Mouse (Mus musculus) G1E (cell line): ENCODE data around the gene Acvr1c. TPM values are rescaled to one million over a fixed set of nuclear protein-coding genes. Genes with fewer than 3 reads are reported as not detected.

ENCODE experiments used
- ATAC-seq: 2 replicates; pipeline ENCODE4 v1.8.0; 2016; ENCODE audit warnings: mild to moderate bottlenecking; ENCODE audit not compliant: insufficient number of reproducible peaks, poor library complexity, low FRiP score, severe bottlenecking; ENCODE audit errors: extremely low read depth
- DNase-seq: peaks from one replicate; pipeline ENCODE4 v3.0.0; 2012; ENCODE audit warnings: low spot score
- H3K27me3 ChIP-seq: 2 replicates; pipeline ENCODE4 v1.6.1; 2012; ENCODE audit warnings: mild to moderate bottlenecking, low read length, inconsistent platforms; ENCODE audit not compliant: insufficient read depth
- H3K36me3 ChIP-seq: replicated peaks from 2 replicates; pipeline ENCODE3; 2012; ENCODE audit warnings: mild to moderate bottlenecking, inconsistent platforms
- H3K4me1 ChIP-seq: 2 replicates; pipeline ENCODE4 v1.6.1; 2012; ENCODE audit warnings: low read depth, low read length, inconsistent platforms, mixed read lengths; ENCODE audit not compliant: insufficient read depth
- H3K4me3 ChIP-seq: 2 replicates; pipeline ENCODE4 v1.5.1; 2012; ENCODE audit warnings: low read depth, mild to moderate bottlenecking, inconsistent platforms, low read length, moderate library complexity, mixed read lengths
- H3K9me3 ChIP-seq: replicated peaks from 2 replicates; pipeline ENCODE4 v1.6.1; 2012; ENCODE audit warnings: inconsistent platforms
- CTCF ChIP-seq: IDR thresholded peaks from 2 replicates; pipeline ENCODE4 v1.5.1; 2012; ENCODE audit warnings: low read depth, low read length, inconsistent platforms, mixed read lengths
- GATA1 ChIP-seq: IDR thresholded peaks from 2 replicates; pipeline ENCODE4 v1.6.1; 2012; ENCODE audit warnings: borderline replicate concordance, low read length, inconsistent platforms, mixed read lengths
- GATA2 ChIP-seq: IDR thresholded peaks from 2 replicates; pipeline ENCODE4 v1.6.1; 2012; ENCODE audit warnings: low read depth, low read length, inconsistent platforms, borderline replicate concordance
- POLR2AphosphoS5 ChIP-seq: IDR thresholded peaks from 2 replicates; pipeline ENCODE4 v1.6.1; 2012; ENCODE audit warnings: low read depth, low read length, inconsistent platforms; ENCODE audit not compliant: insufficient replicate concordance
- TAL1 ChIP-seq: conservative IDR thresholded peaks from 2 replicates; pipeline ENCODE4 v1.6.1; 2012; ENCODE audit warnings: low read depth, low read length, inconsistent platforms, mixed read lengths
- polyA plus RNA-seq: library from polyadenylated mRNA; stranded (reverse); fragments of >175 nt; gene quantifications from 2 replicates; pipeline ENCODE4 v1.2.3, GENCODE M21; 2012
- total RNA-seq, 2 experiments: library from RNA; stranded (forward) in 1 of 2; stranded (reverse) in 1 of 2; fragments of 200-1000 nt in 1 of 2; fragments of >200 nt in 1 of 2; fragmentation: Nextera tagmentation in 1 of 2; gene quantifications; 2 replicates each; pipeline ENCODE4 v1.2.3; 2014 to 2017

The Acvr1c gene
- total and polyA plus RNA-seq, 3 experiments, result 0.05 TPM; not detected in 2

- H3K27me3 ChIP-seq, result no peaks in the 10 kb centered on the region
- peaks cover 8% of the 10 kb centered on the region; the same call in 1 of the 2 replicates for H3K9me3 ChIP-seq
- DNase-seq (no peak), ATAC-seq (no peak)
- no peaks in the 10 kb centered on the region for H3K4me1 ChIP-seq
- TF ChIP-seq GATA2 (no peak), CTCF (no peak), TAL1 (no peak), POLR2AphosphoS5 (no peak), GATA1 (no peak)
- H3K36me3 ChIP-seq, result no peaks in the 10 kb centered on the region
- no peak overlapping the region for H3K4me3 ChIP-seq
Observed at GRCm38 (mm10) chr2:58366196-58366595, 8.5 kb upstream of the Acvr1c start.

GRCm38 (mm10) chr2:58361361-58362046, 3.8 kb upstream of the Acvr1c start:
- H3K4me1 ChIP-seq, result no peaks in the 10 kb centered on the region
- no peaks in the 10 kb centered on the region for H3K36me3 ChIP-seq
- DNase-seq (no peak), ATAC-seq (no peak)
- peaks cover 25% of the 10 kb centered on the region for H3K9me3 ChIP-seq
- H3K4me3 ChIP-seq, result no peak overlapping the region
- no peaks in the 10 kb centered on the region for H3K27me3 ChIP-seq
- TF ChIP-seq POLR2AphosphoS5 (no peak), GATA1 (no peak), TAL1 (no peak), CTCF (no peak), GATA2 (no peak)

DNA sequence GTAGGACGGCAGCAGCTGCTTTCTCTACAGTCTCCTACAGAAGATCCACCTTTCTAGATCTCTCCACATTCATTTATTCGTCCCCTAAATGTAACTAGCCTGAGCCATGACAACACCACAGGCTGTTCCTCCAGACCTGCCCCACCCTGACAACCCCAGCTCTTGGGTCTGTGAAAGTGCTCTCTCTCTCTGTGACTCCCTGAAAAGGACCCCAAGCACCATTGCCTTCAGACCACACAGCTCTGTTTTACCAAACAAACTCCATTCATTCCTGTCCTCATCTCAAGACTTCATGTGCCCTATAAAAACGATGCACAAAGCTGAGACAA, 401 bp upstream of the Acvr1c start:
- no peak overlapping the region for H3K4me3 ChIP-seq

GRCm38 (mm10) chr2:58357068-58357413, 654 bp downstream of the Acvr1c start:
- ATAC-seq, result no peak
- Histone ChIP-seq H3K4me3 (no peak overlapping the region; the same call in 1 of the 2 replicates), H3K36me3 (no peaks in the 10 kb centered on the region), H3K9me3 (peaks cover 20% of the 10 kb centered on the region), H3K27me3 (no peaks in the 10 kb centered on the region), H3K4me1 (no peaks in the 10 kb centered on the region)
- no peak for DNase-seq
- TF ChIP-seq POLR2AphosphoS5 (no peak), GATA2 (no peak), GATA1 (no peak), TAL1 (no peak), CTCF (no peak)

More for the DNA sequence above, 401 bp upstream of the Acvr1c start:
- peaks cover 23% of the 10 kb centered on the region for H3K9me3 ChIP-seq
- TF ChIP-seq GATA2 (no peak), TAL1 (no peak), GATA1 (no peak), POLR2AphosphoS5 (no peak), CTCF (no peak)
- no peaks in the 10 kb centered on the region for H3K4me1 ChIP-seq
- DNase-seq (no peak), ATAC-seq (no peak)
- H3K36me3 ChIP-seq, result no peaks in the 10 kb centered on the region
- H3K27me3 ChIP-seq, result no peaks in the 10 kb centered on the region

DNA sequence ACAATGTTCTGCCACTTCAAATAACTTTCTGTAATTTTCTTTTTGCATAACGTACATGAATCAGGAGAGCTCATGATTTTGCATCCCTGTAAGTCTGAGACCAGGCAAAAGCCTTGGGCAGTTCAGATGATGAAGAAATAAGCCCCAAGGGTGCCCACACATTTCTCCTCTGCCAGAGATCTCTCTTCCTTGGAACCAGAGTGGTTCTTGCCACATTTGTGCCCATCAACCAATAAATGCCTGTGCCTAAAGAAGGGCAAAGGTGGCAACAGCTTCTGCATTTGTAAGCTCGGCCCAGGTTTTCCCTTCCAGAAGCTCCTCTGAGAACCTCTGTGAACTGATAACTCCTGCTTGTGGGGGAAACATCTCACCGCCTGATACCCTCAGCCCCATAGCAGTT, 3.3 kb downstream of the Acvr1c start:
- Histone ChIP-seq H3K9me3 (peaks cover 22% of the 10 kb centered on the region), H3K36me3 (no peaks in the 10 kb centered on the region), H3K27me3 (no peaks in the 10 kb centered on the region), H3K4me1 (no peaks in the 10 kb centered on the region), H3K4me3 (no peak overlapping the region)
- DNase-seq, result no peak
- ATAC-seq, result no peak
- no peak for TF ChIP-seq GATA2
- no peak for TF ChIP-seq CTCF
- TF ChIP-seq POLR2AphosphoS5, result no peak
- TF ChIP-seq TAL1, result no peak
- TF ChIP-seq GATA1, result no peak

DNA sequence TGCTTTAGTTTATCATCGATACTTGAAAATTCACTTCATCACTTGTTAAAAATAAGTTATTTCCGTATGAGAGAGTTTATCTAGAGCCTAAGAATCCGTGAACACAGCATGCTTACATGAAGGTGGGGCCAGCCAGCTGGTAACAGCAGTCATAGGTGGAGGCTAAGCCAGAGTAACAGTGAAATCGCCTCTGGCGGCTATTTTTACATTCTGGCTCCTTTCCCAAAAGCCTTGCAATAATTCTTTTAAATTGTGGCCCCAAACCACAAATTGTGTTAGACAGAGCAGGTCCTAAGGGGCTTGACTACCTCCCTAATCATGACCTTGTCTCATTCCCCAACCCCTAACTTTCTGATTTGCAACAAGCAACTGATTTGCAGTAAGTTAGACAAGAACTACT, 4.8 kb downstream of the Acvr1c start:
- DNase-seq (no peak), ATAC-seq (no peak)
- Histone ChIP-seq H3K4me3 (no peak overlapping the region), H3K36me3 (no peaks in the 10 kb centered on the region), H3K4me1 (no peaks in the 10 kb centered on the region), H3K27me3 (no peaks in the 10 kb centered on the region), H3K9me3 (peaks cover 15% of the 10 kb centered on the region)
- TF ChIP-seq POLR2AphosphoS5 (no peak), CTCF (no peak), GATA2 (no peak)

- Histone ChIP-seq H3K9me3 (peaks cover 4% of the 10 kb centered on the region), H3K4me1 (no peaks in the 10 kb centered on the region), H3K36me3 (no peaks in the 10 kb centered on the region), H3K27me3 (no peaks in the 10 kb centered on the region), H3K4me3 (no peak overlapping the region)
- ATAC-seq (no peak; the same call in 1 of the 2 replicates), DNase-seq (no peak)
- TF ChIP-seq TAL1, result no peak
- no peak for TF ChIP-seq GATA2
- TF ChIP-seq GATA1, result no peak
- no peak for TF ChIP-seq CTCF
- TF ChIP-seq POLR2AphosphoS5, result no peak
Observed at GRCm38 (mm10) chr2:58350657-58351056, 7.0 kb downstream of the Acvr1c start.
